8 mouse cellular contexts compared by ENCODE assay signal in genomic region chr17:86145079-86145951, GRCm38 (mm10). TPM values are rescaled to one million over a fixed set of nuclear protein-coding genes. Genes with fewer than 3 reads are reported as not detected.
DNase-seq lines count a peak whose midpoint lies in the region; ATAC-seq lines count a peak whose summit lies in the region.

Gene Srbd1, minus strand, starts transcription at chr17:86145175.

- 2% methylated on average over 44 of the region's 45 CpGs for WGBS in intestine, embryonic 14.5 days
- 2% methylated on average over 44 of the region's 45 CpGs for WGBS in midbrain, embryonic 10.5 days

- H3K36me3 ChIP-seq in intestine, embryonic 14.5 days (ENCODE audit: control insufficient read depth, insufficient read depth, low read length) = 0 out of 2 replicates have a peak, but pooled peaks cover 5% of the 10 kb centered on the region
- peaks cover 17% of the 10 kb centered on the region for H3K36me3 ChIP-seq in midbrain, embryonic 10.5 days

- H3K4me1 ChIP-seq in intestine, embryonic 14.5 days (replicated peaks; ENCODE audit: control insufficient read depth, insufficient read depth, low read length) = peaks cover 6% of the 10 kb centered on the region
- H3K4me1 ChIP-seq in midbrain, embryonic 10.5 days = peaks cover 18% of the 10 kb centered on the region

- peak within 1 kb of the TSS; percentile 96 for H3K4me2 ChIP-seq in intestine, embryonic 14.5 days (ENCODE audit: low read length)

- peak; percentile 93 for DNase-seq in adrenal gland, adult 2 months
- DNase-seq in embryo, embryonic 10.5 days (ENCODE audit: low spot score) = peak; percentile 98
- peak; percentile 84 for DNase-seq in gastrocnemius, postnatal 25 days
- DNase-seq in intestine, embryonic 14.5 days (ENCODE audit: low spot score) = peak; percentile 97
- DNase-seq in left cerebral cortex, postnatal 36 days (ENCODE audit: low spot score in 2 of 2) = peak; percentile 90
- peak; percentile 96 for DNase-seq in midbrain, embryonic 10.5 days (ENCODE audit: low spot score)
- DNase-seq in right cerebral cortex, postnatal 4 days = peak; percentile 89
- DNase-seq in yolk sac, embryonic 10.5 days (ENCODE audit: low spot score) = peak; percentile 92

- intact Hi-C loops in left cerebral cortex, postnatal 36 days (cut with DNase I) = no loop called here

- H3K9ac ChIP-seq in intestine, embryonic 14.5 days (ENCODE audit: low read length) = peak within 1 kb of the TSS; percentile 64

- no peaks in the 10 kb centered on the region for H3K9me3 ChIP-seq in intestine, embryonic 14.5 days (ENCODE audit: control insufficient read depth, low read length)
- no peaks in the 10 kb centered on the region for H3K9me3 ChIP-seq in midbrain, embryonic 10.5 days (replicated peaks)

- peak within 1 kb of the TSS; percentile 91 for H3K4me3 ChIP-seq in intestine, embryonic 14.5 days (ENCODE audit: low read depth, low read length)
- H3K4me3 ChIP-seq in midbrain, embryonic 10.5 days = peak within 1 kb of the TSS; percentile 78

- no peak within 1 kb of the TSS; the same call in 1 of the 2 replicates for H3K27ac ChIP-seq in intestine, embryonic 14.5 days (ENCODE audit: low read depth)
- peak within 1 kb of the TSS; percentile 85 for H3K27ac ChIP-seq in midbrain, embryonic 10.5 days (replicated peaks)

- ATAC-seq in intestine, embryonic 14.5 days (replicated peaks; ENCODE audit: low FRiP score, low TSS enrichment, low read depth) = peak; percentile 94

- H3K27me3 ChIP-seq in intestine, embryonic 14.5 days (replicated peaks; ENCODE audit: control insufficient read depth, insufficient read depth, low read length) = no peaks in the 10 kb centered on the region
- no peaks in the 10 kb centered on the region for H3K27me3 ChIP-seq in midbrain, embryonic 10.5 days (ENCODE audit: low read depth, poor library complexity, severe bottlenecking)

RNA-seq across cellular contexts. Expression of gene Srbd1, which starts in this region (rescaled TPM):
- total RNA-seq in adrenal gland, adult 2 months (2021) = 10 to 100 TPM; 13.8 to 18.2 TPM
- 0.75 and 1.3 TPM in 2 replicates for polyA plus RNA-seq in adrenal gland, adult 2 months (2012; rRNA removed)
- 1 to 10 TPM; 4.7 to 5.3 TPM for total RNA-seq in gastrocnemius, postnatal 25 days (2021)
- 7.5 and 9.4 TPM in 2 replicates for polyA plus RNA-seq in intestine, embryonic 14.5 days (2014; fragmentation: Nextera tagmentation; extraction: Ambion mirVana)
- total RNA-seq in left cerebral cortex, postnatal 36 days (2021) = 10 to 100 TPM; 13.4 to 16.5 TPM
- 21.7 and 21.9 TPM in 2 replicates for polyA plus RNA-seq in midbrain, embryonic 10.5 days (2016; fragmentation: Nextera tagmentation; extraction: Ambion mirVana)
